In genomic region chr13:48104766-48105165, GRCm38 (mm10) we compare ENCODE assay signal across 27 mouse cellular contexts.
A peak's percentile ranks its signal among the peaks of the same experiment; 100 is the strongest.
DNase-seq lines count a peak whose midpoint lies in the region; ATAC-seq and TF ChIP-seq lines count a peak whose summit lies in the region.
"Had no signal": no experiment of that assay in that cellular context is flagged by ENCODE, and none has a peak within 500 bp of the region (broad histone marks: within the 10 kb centered on the region; RNA-seq: fewer than 3 reads in every experiment).

No protein-coding gene starts in this region.

- H3K4me1 ChIP-seq in kidney, postnatal 0 days (replicated peaks; ENCODE audit: insufficient read depth, low read length), result peaks cover 4% of the 10 kb centered on the region; the same call in 1 of the 2 replicates
- no peaks in the 10 kb centered on the region for H3K4me1 ChIP-seq in lung, postnatal 0 days (ENCODE audit: insufficient read depth, low read depth, low read length)
- H3K4me1 ChIP-seq in heart, embryonic 11.5 days (ENCODE audit: control insufficient read depth, insufficient read depth, low read length), result no peaks in the 10 kb centered on the region
- H3K4me1 ChIP-seq: embryonic facial prominence, embryonic 12.5 days; heart, embryonic 15.5 days; liver, embryonic 15.5 days; megakaryocyte, embryonic 14.5 days had no signal

- no peak overlapping the region for H3K27ac ChIP-seq in kidney, postnatal 0 days
- H3K27ac ChIP-seq in lung, postnatal 0 days (ENCODE audit: low read length), result no peak overlapping the region
- no peak overlapping the region for H3K27ac ChIP-seq in heart, embryonic 11.5 days (ENCODE audit: low read depth, low read length)
- H3K27ac ChIP-seq: embryonic facial prominence, embryonic 12.5 days; heart, embryonic 15.5 days; limb, embryonic 12.5 days; liver, embryonic 15.5 days; midbrain, embryonic 12.5 days; neural tube, embryonic 12.5 days had no signal

- H3K9me3 ChIP-seq in kidney, postnatal 0 days (replicated peaks; ENCODE audit: low read length), result no peaks in the 10 kb centered on the region
- H3K9me3 ChIP-seq in lung, postnatal 0 days (ENCODE audit: low read length), result no peaks in the 10 kb centered on the region
- no peaks in the 10 kb centered on the region for H3K9me3 ChIP-seq in heart, embryonic 11.5 days (replicated peaks; ENCODE audit: control insufficient read depth, low read length)
- H3K9me3 ChIP-seq: embryonic facial prominence, embryonic 12.5 days; heart, embryonic 15.5 days; limb, embryonic 12.5 days; liver, embryonic 15.5 days; midbrain, embryonic 12.5 days; neural tube, embryonic 12.5 days had no signal

- no peak for TF ChIP-seq EP300 in lung, postnatal 0 days (IDR thresholded peaks at IDR 0.05)

- 53% methylated on average over 6 of the region's 6 CpGs for WGBS in kidney, postnatal 0 days
- WGBS in lung, postnatal 0 days, result 41% methylated on average over 6 of the region's 6 CpGs
- WGBS in heart, embryonic 11.5 days (ENCODE audit: insufficient replicate concordance), result 52% methylated on average over 6 of the region's 6 CpGs

- no peak for ATAC-seq in kidney, postnatal 0 days (replicated peaks; ENCODE audit: low FRiP score, low read depth)
- no peak for ATAC-seq in lung, postnatal 0 days
- no peak for ATAC-seq in heart, embryonic 11.5 days (replicated peaks; ENCODE audit: insufficient number of reproducible peaks, low FRiP score, low TSS enrichment)
- ATAC-seq: forebrain, postnatal 0 days; hindbrain, embryonic 16.5 days had no signal

- H3K9ac ChIP-seq in kidney, postnatal 0 days (ENCODE audit: low read depth, low read length), result no peak overlapping the region
- H3K9ac ChIP-seq in lung, postnatal 0 days (replicated peaks; ENCODE audit: low read depth), result no peak overlapping the region
- H3K9ac ChIP-seq in heart, embryonic 11.5 days (ENCODE audit: low read depth, low read length), result no peak overlapping the region
- H3K9ac ChIP-seq: embryonic facial prominence, embryonic 12.5 days; forebrain, postnatal 0 days; heart, embryonic 15.5 days; limb, embryonic 12.5 days; liver, embryonic 15.5 days; midbrain, embryonic 12.5 days; neural tube, embryonic 12.5 days had no signal

- H3K4me2 ChIP-seq in kidney, postnatal 0 days (ENCODE audit: low read length), result no peak overlapping the region
- H3K4me2 ChIP-seq in lung, postnatal 0 days (replicated peaks; ENCODE audit: low read depth, low read length), result no peak overlapping the region
- H3K4me2 ChIP-seq in heart, embryonic 11.5 days, result no peak overlapping the region
- H3K4me2 ChIP-seq: embryonic facial prominence, embryonic 12.5 days; heart, embryonic 15.5 days; limb, embryonic 12.5 days; liver, embryonic 15.5 days; midbrain, embryonic 12.5 days; neural tube, embryonic 12.5 days had no signal

- no peaks in the 10 kb centered on the region for H3K27me3 ChIP-seq in kidney, postnatal 0 days (ENCODE audit: insufficient read depth, low read length)
- H3K27me3 ChIP-seq in lung, postnatal 0 days (replicated peaks; ENCODE audit: insufficient read depth, low read length), result no peaks in the 10 kb centered on the region
- peaks cover 2% of the 10 kb centered on the region; the same call in 1 of the 2 replicates for H3K27me3 ChIP-seq in heart, embryonic 11.5 days (ENCODE audit: control insufficient read depth, insufficient read depth, low read length)
- H3K27me3 ChIP-seq: embryonic facial prominence, embryonic 12.5 days; heart, embryonic 15.5 days; limb, embryonic 12.5 days; liver, embryonic 15.5 days; megakaryocyte, embryonic 14.5 days; neural tube, embryonic 12.5 days had no signal

- H3K4me3 ChIP-seq in kidney, postnatal 0 days (replicated peaks; ENCODE audit: low read depth, low read length), result no peak overlapping the region
- H3K4me3 ChIP-seq in lung, postnatal 0 days (ENCODE audit: low read depth, low read length), result no peak overlapping the region
- no peak overlapping the region for H3K4me3 ChIP-seq in heart, embryonic 11.5 days (ENCODE audit: low read depth, low read length)
- H3K4me3 ChIP-seq: embryonic facial prominence, embryonic 12.5 days; heart, embryonic 15.5 days; limb, embryonic 12.5 days; liver, embryonic 15.5 days; megakaryocyte, embryonic 14.5 days; midbrain, embryonic 12.5 days; myocyte; neural tube, embryonic 12.5 days had no signal

- TF ChIP-seq CTCF in kidney, postnatal 0 days (IDR thresholded peaks at IDR 0.05; ENCODE audit: low read depth), result no peak
- no peak for TF ChIP-seq CTCF in lung, postnatal 0 days (IDR thresholded peaks at IDR 0.05)

- no peaks in the 10 kb centered on the region for H3K36me3 ChIP-seq in kidney, postnatal 0 days (ENCODE audit: insufficient read depth, low read length)
- H3K36me3 ChIP-seq in lung, postnatal 0 days (ENCODE audit: insufficient read depth, low read length), result no peaks in the 10 kb centered on the region
- no peaks in the 10 kb centered on the region for H3K36me3 ChIP-seq in heart, embryonic 11.5 days (ENCODE audit: control insufficient read depth, insufficient read depth, low read length)
- H3K36me3 ChIP-seq: embryonic facial prominence, embryonic 12.5 days; heart, embryonic 15.5 days; limb, embryonic 12.5 days; liver, embryonic 15.5 days; midbrain, embryonic 12.5 days; neural tube, embryonic 12.5 days had no signal

- peak; percentile 20 for DNase-seq in kidney, postnatal 0 days (ENCODE audit: low spot score)
- DNase-seq in kidney, adult 9 months, result no peak
- DNase-seq in lung, postnatal 0 days (ENCODE audit: low spot score), result peak; percentile 10
- no peak for DNase-seq in lung, adult 18-20 months
- peak; percentile 71 for DNase-seq in 3134 (ENCODE audit: extremely low read depth, insufficient read length, low spot score)
- DNase-seq in NIH3T3 (ENCODE audit: low read depth), result peak; percentile 52
- no peak for DNase-seq in spleen, postnatal 10 days (ENCODE audit: low spot score in 2 of 2)
- DNase-seq: adrenal gland, postnatal 10 days; cerebellum, adult 9-10 months; cerebellum, postnatal 36 days; forebrain, postnatal 0 days; gastrocnemius, postnatal 10 days; kidney, adult 2 months; layer of hippocampus, postnatal 36 days; lung, postnatal 4 days; right cerebral cortex, postnatal 4 days; thymus, postnatal 4 days had no signal

Comparison
In these comparisons a context has a peak if more than half of its experiments do, and no peak if none do; other contexts are left out.
1. DNase-seq: peak in kidney, postnatal 0 days (single experiment), lung, postnatal 0 days (single experiment), 3134 (single experiment) and NIH3T3 (single experiment); none in kidney, adult 9 months (single experiment), lung, adult 18-20 months (0 of 2) and spleen, postnatal 10 days (0 of 2).